Mouse (Mus musculus) forebrain, embryonic 11.5 days (tissue): ENCODE measurements around the gene Lrmp. TPM values are rescaled to one million over a fixed set of nuclear protein-coding genes. Genes with fewer than 3 reads are reported as not detected.

Experiments used
- ATAC-seq: fragments of 200-750 bp; cut with Nextera tagmentation; replicated peaks from 2 replicates; pipeline ENCODE4 v1.8.0; 2017; ENCODE audit warnings: moderate TSS enrichment; ENCODE audit not compliant: low FRiP score
- DNase-seq: peaks from one replicate; pipeline ENCODE4 v3.0.0-alpha.2; 2017; ENCODE audit warnings: low spot score
- H3K27ac ChIP-seq: fragments of 300-500 bp; sonication (generic); 2 replicates; pipeline ENCODE4 v1.5.1; 2014; ENCODE audit warnings: low read depth, low read length
- H3K27me3 ChIP-seq: fragments of 300-500 bp; sonication (generic); 2 replicates; pipeline ENCODE4 v1.6.1; 2014; ENCODE audit warnings: mild to moderate bottlenecking, low read length, mixed read lengths; ENCODE audit not compliant: control insufficient read depth, insufficient read depth
- H3K36me3 ChIP-seq: fragments of 300-500 bp; sonication (generic); 2 replicates; pipeline ENCODE4 v1.6.1; 2014; ENCODE audit warnings: mild to moderate bottlenecking, low read length, moderate library complexity, mixed read lengths; ENCODE audit not compliant: control insufficient read depth, insufficient read depth
- H3K4me1 ChIP-seq: fragments of 300-500 bp; sonication (generic); replicated peaks from 2 replicates; pipeline ENCODE4 v1.6.1; 2014; ENCODE audit warnings: low read length, mixed read lengths; ENCODE audit not compliant: control insufficient read depth, insufficient read depth
- H3K4me2 ChIP-seq: fragments of 300-500 bp; sonication (generic); 2 replicates; pipeline ENCODE4 v1.6.1; 2014; ENCODE audit warnings: low read depth, mild to moderate bottlenecking, low read length, moderate library complexity, mixed read lengths; ENCODE audit not compliant: severe bottlenecking
- H3K4me3 ChIP-seq: fragments of 300-500 bp; sonication (generic); 2 replicates; pipeline ENCODE4 v1.5.1; 2014; ENCODE audit warnings: low read depth, low read length
- H3K9ac ChIP-seq: fragments of 300-500 bp; sonication (generic); 2 replicates; pipeline ENCODE4 v1.6.1; 2014; ENCODE audit warnings: low read length
- H3K9me3 ChIP-seq: fragments of 300-500 bp; sonication (generic); 2 replicates; pipeline ENCODE4 v1.6.1; 2016; ENCODE audit warnings: low read length, mixed read lengths; ENCODE audit not compliant: control insufficient read depth
- WGBS: fragments of 180-500 bp; shearing (Covaris S2); extraction: QIAGEN DNeasy Blood & Tissue Kit; methylation state at CpG from one replicate; pipeline ENCODE4 v1.1.7; 2014; 5-methylcytosine and 5-hydroxymethylcytosine counted together
- polyA plus RNA-seq: library from polyadenylated mRNA; unstranded; fragments of >200 nt; fragmentation: Nextera tagmentation; extraction: Ambion mirVana; gene quantifications from 2 replicates; pipeline ENCODE4 v1.2.1, GENCODE M21; 2014

Gene Lrmp
- polyA plus RNA-seq, 1 experiment from 2014 or later: 2.1 TPM

- H3K4me1 ChIP-seq: peaks cover 7% of the 10 kb centered on the region; the same call in 1 of the 2 replicates
- H3K4me3 ChIP-seq: no peak overlapping the region
- H3K9me3 ChIP-seq: no peaks in the 10 kb centered on the region
- ATAC-seq: no peak
- no peak overlapping the region for H3K9ac ChIP-seq
- H3K27ac ChIP-seq: no peak overlapping the region
- no peaks in the 10 kb centered on the region for H3K36me3 ChIP-seq
- no peaks in the 10 kb centered on the region for H3K27me3 ChIP-seq
- H3K4me2 ChIP-seq: no peak overlapping the region
- 76% methylated on average over 6 of the region's 6 CpGs for WGBS
- no peak for DNase-seq
Measured at GRCm38 (mm10) chr6:145112865-145113264, 2.6 kb upstream of the Lrmp start.

- peaks cover 7% of the 10 kb centered on the region; the same call in 1 of the 2 replicates for H3K4me1 ChIP-seq
- DNase-seq (no peak), ATAC-seq (no peak)
- WGBS: 81% methylated on average over 2 of the region's 2 CpGs
- H3K36me3 ChIP-seq: no peaks in the 10 kb centered on the region
- H3K27me3 ChIP-seq: no peaks in the 10 kb centered on the region
- no peak overlapping the region for H3K27ac ChIP-seq
- H3K9me3 ChIP-seq: no peaks in the 10 kb centered on the region
- no peak overlapping the region for H3K9ac ChIP-seq
- H3K4me2 ChIP-seq: no peak overlapping the region
- H3K4me3 ChIP-seq: no peak overlapping the region
Measured at GRCm38 (mm10) chr6:145114561-145114960, 892 bp upstream of the Lrmp start.

GRCm38 (mm10) chr6:145116098-145116672 lies 732 bp downstream of the Lrmp start:
- 7% methylated on average over 4 of the region's 4 CpGs for WGBS
- Histone ChIP-seq H3K4me2 (0 out of 2 replicates have a peak overlapping the region, but pooled peaks have one; percentile 6), H3K4me3 (no peak overlapping the region), H3K9me3 (no peaks in the 10 kb centered on the region), H3K27me3 (no peaks in the 10 kb centered on the region), H3K9ac (peak overlapping the region; percentile 48; the same call in 1 of the 2 replicates), H3K4me1 (peaks cover 7% of the 10 kb centered on the region; the same call in 1 of the 2 replicates), H3K27ac (peak overlapping the region; percentile 70), H3K36me3 (no peaks in the 10 kb centered on the region)
- peak; percentile 64 for DNase-seq
- peak; percentile 91 for ATAC-seq

- no peaks in the 10 kb centered on the region for H3K27me3 ChIP-seq
- H3K9me3 ChIP-seq: no peaks in the 10 kb centered on the region
- H3K36me3 ChIP-seq: no peaks in the 10 kb centered on the region
- peaks cover 7% of the 10 kb centered on the region; the same call in 1 of the 2 replicates for H3K4me1 ChIP-seq
- 71% methylated on average over 2 of the region's 2 CpGs for WGBS
- no peak overlapping the region for H3K9ac ChIP-seq
- no peak overlapping the region for H3K27ac ChIP-seq
- H3K4me3 ChIP-seq: no peak overlapping the region
- no peak overlapping the region for H3K4me2 ChIP-seq
- ATAC-seq (no peak), DNase-seq (no peak)
Measured at GRCm38 (mm10) chr6:145120086-145120485, 4.6 kb downstream of the Lrmp start.

GRCm38 (mm10) chr6:145120787-145121589 lies 5.5 kb downstream of the Lrmp start:
- Histone ChIP-seq H3K9me3 (no peaks in the 10 kb centered on the region), H3K36me3 (no peaks in the 10 kb centered on the region), H3K9ac (no peak overlapping the region), H3K4me1 (peaks cover 7% of the 10 kb centered on the region; the same call in 1 of the 2 replicates), H3K4me3 (no peak overlapping the region), H3K27me3 (no peaks in the 10 kb centered on the region), H3K27ac (no peak overlapping the region), H3K4me2 (no peak overlapping the region)
- DNase-seq: no peak
- no peak for ATAC-seq
- WGBS: 53% methylated on average over 18 of the region's 18 CpGs

GRCm38 (mm10) chr6:145121590-145122420 lies 6.4 kb downstream of the Lrmp start:
- Histone ChIP-seq H3K27me3 (no peaks in the 10 kb centered on the region), H3K27ac (no peak overlapping the region), H3K9me3 (no peaks in the 10 kb centered on the region), H3K9ac (peak overlapping the region; percentile 20; the same call in 1 of the 2 replicates), H3K36me3 (no peaks in the 10 kb centered on the region), H3K4me2 (no peak overlapping the region), H3K4me3 (no peak overlapping the region), H3K4me1 (peaks cover under 1% of the 10 kb centered on the region; the same call in 1 of the 2 replicates)
- ATAC-seq (no peak), DNase-seq (no peak)
- WGBS: 38% methylated on average over 21 of the region's 21 CpGs

GRCm38 (mm10) chr6:145122423-145123059 lies 7.1 kb downstream of the Lrmp start:
- WGBS: 63% methylated on average over 8 of the region's 8 CpGs

More at GRCm38 (mm10) chr6:145122423-145123059, 7.1 kb downstream of the Lrmp start:
- Histone ChIP-seq H3K4me3 (no peak overlapping the region), H3K27me3 (no peaks in the 10 kb centered on the region), H3K4me1 (no peaks in the 10 kb centered on the region), H3K36me3 (no peaks in the 10 kb centered on the region), H3K9ac (no peak overlapping the region), H3K27ac (no peak overlapping the region), H3K9me3 (no peaks in the 10 kb centered on the region), H3K4me2 (no peak overlapping the region)
- DNase-seq (no peak), ATAC-seq (no peak)
